ENCODE assay signal across 24 mouse cellular contexts in genomic region chr6:82039968-82040367, GRCm38 (mm10). TPM values are rescaled to one million over a fixed set of nuclear protein-coding genes. Genes with fewer than 3 reads are reported as not detected.
A peak's percentile ranks its signal among the peaks of the same experiment; 100 is the strongest.
DNase-seq lines count a peak whose midpoint lies in the region; ATAC-seq and TF ChIP-seq lines count a peak whose summit lies in the region.
"Had no signal": no experiment of that assay in that cellular context is flagged by ENCODE, and none has a peak within 500 bp of the region (broad histone marks: within the 10 kb centered on the region; RNA-seq: fewer than 3 reads in every experiment).

No protein-coding gene starts in this region.

- peaks cover 21% of the 10 kb centered on the region for H3K4me1 ChIP-seq in lung, embryonic 14.5 days (ENCODE audit: insufficient read depth)

- H3K27ac ChIP-seq in lung, embryonic 14.5 days (ENCODE audit: low read depth) = peak overlapping the region; percentile 88
- H3K27ac ChIP-seq: embryonic facial prominence, embryonic 10.5 days; forebrain, embryonic 10.5 days; gastrocnemius, adult 2 months; heart, embryonic 13.5 days; hindbrain, embryonic 12.5 days had no signal

- no peak overlapping the region for H3K4me3 ChIP-seq in lung, embryonic 14.5 days (ENCODE audit: low read depth, low read length)
- H3K4me3 ChIP-seq: embryonic facial prominence, embryonic 10.5 days; erythroblast, embryonic 14.5 days; forebrain, embryonic 10.5 days; gastrocnemius, adult 2 months; heart, embryonic 13.5 days; hindbrain, embryonic 12.5 days had no signal

- H3K36me3 ChIP-seq in lung, embryonic 14.5 days (ENCODE audit: insufficient read depth) = peaks cover 2% of the 10 kb centered on the region; the same call in 1 of the 2 replicates
- H3K36me3 ChIP-seq: embryonic facial prominence, embryonic 10.5 days; forebrain, embryonic 10.5 days; heart, embryonic 13.5 days; hindbrain, embryonic 12.5 days had no signal

- peak; percentile 33 for ATAC-seq in lung, embryonic 14.5 days (ENCODE audit: insufficient read depth)
- ATAC-seq: activated CD4-positive, CD25-positive, alpha-beta regulatory T cell, adult 4 months; CD4-positive, CD25-positive, alpha-beta regulatory T cell, adult 4 months; forebrain, embryonic 14.5 days had no signal

- peak; percentile 13 to 24 for DNase-seq in cerebellum, postnatal 14 days
- no peak for DNase-seq in cerebellum, postnatal 4 days (ENCODE audit: low spot score in 2 of 2)
- peak; percentile 68 for DNase-seq in lung, embryonic 14.5 days
- DNase-seq in lung, postnatal 14 days = no peak
- DNase-seq in lung, postnatal 25 days (ENCODE audit: low spot score) = peak; percentile 54
- no peak for DNase-seq in right cerebral cortex, postnatal 25 days
- no peak for DNase-seq in yolk sac, embryonic 10.5 days (ENCODE audit: low spot score)
- DNase-seq: adrenal gland, postnatal 14 days; B cell, adult 2 months; cerebellum, adult 11-12 months; cerebellum, adult 9-10 months; cerebellum, postnatal 36 days; gastrocnemius, adult 2 months; gastrocnemius, postnatal 36 days; heart, adult 11 months; heart, postnatal 4 days had no signal

- no peak overlapping the region for H3K4me2 ChIP-seq in lung, embryonic 14.5 days
- H3K4me2 ChIP-seq: hindbrain, embryonic 12.5 days had no signal

- no peaks in the 10 kb centered on the region for H3K27me3 ChIP-seq in lung, embryonic 14.5 days (ENCODE audit: insufficient read depth, low read length)

- 45% methylated on average over 7 of the region's 7 CpGs for WGBS in lung, embryonic 14.5 days

- no peak for TF ChIP-seq CTCF in lung, embryonic 14.5 days (IDR thresholded peaks at IDR 0.05; ENCODE audit: low read depth)

- H3K9me3 ChIP-seq in lung, embryonic 14.5 days (ENCODE audit: low read depth, low read length) = no peaks in the 10 kb centered on the region
- H3K9me3 ChIP-seq: embryonic facial prominence, embryonic 10.5 days; forebrain, embryonic 10.5 days; heart, embryonic 13.5 days; hindbrain, embryonic 12.5 days had no signal

- no peak overlapping the region for H3K9ac ChIP-seq in lung, embryonic 14.5 days
- H3K9ac ChIP-seq: heart, embryonic 13.5 days; hindbrain, embryonic 12.5 days had no signal

RNA-seq across cellular contexts. Expression of gene Eva1a, which starts 0.9 kb away (rescaled TPM):
- polyA plus RNA-seq in lung, embryonic 14.5 days (2014; fragmentation: Nextera tagmentation; extraction: Ambion mirVana) = 46.5 and 53.7 TPM in 2 replicates
- polyA plus RNA-seq: activated CD4-positive, CD25-positive, alpha-beta regulatory T cell, adult 4 months; CD4-positive, CD25-positive, alpha-beta regulatory T cell, adult 4 months had no signal

Comparison
In these comparisons a context has a peak if more than half of its experiments do, and no peak if none do; other contexts are left out.
1. DNase-seq: peak in cerebellum, postnatal 14 days (2 of 2), lung, embryonic 14.5 days (single experiment) and lung, postnatal 25 days (single experiment); none in cerebellum, postnatal 4 days (0 of 2), lung, postnatal 14 days (single experiment), right cerebral cortex, postnatal 25 days (single experiment) and yolk sac, embryonic 10.5 days (single experiment).